Mouse (Mus musculus) gastrocnemius, adult 2 months (tissue): ENCODE measurements around the gene Clint1. TPM values are rescaled to one million over a fixed set of nuclear protein-coding genes. Genes with fewer than 3 reads are reported as not detected.

Experiments
- DNase-seq: peaks from one replicate; pipeline ENCODE4 v3.0.0; 2022
- H3K27ac ChIP-seq: fragments of 200-600 bp; 2 replicates; pipeline ENCODE4 v1.8.1; 2022; ENCODE audit warnings: mild to moderate bottlenecking
- H3K4me3 ChIP-seq: fragments of 200-600 bp; 2 replicates; pipeline ENCODE4 v1.8.1; 2022; ENCODE audit warnings: mild to moderate bottlenecking, moderate library complexity
- CTCF ChIP-seq: fragments of 200-600 bp; IDR thresholded peaks from 2 replicates; pipeline ENCODE4 v1.8.1; 2022; ENCODE audit warnings: antibody characterized with exemption, mild to moderate bottlenecking, moderate library complexity
- intact Hi-C: fragments of 180-260 bp; cut with DNase I; formaldehyde crosslinking; loops from one replicate; pipeline ENCODE4 v1.15.1; 2025
- long read RNA-seq, 2 experiments: library from polyadenylated mRNA; stranded (forward); transcript quantifications; one replicate each; pipeline ENCODE4 v2.0.0; 2021
- total RNA-seq, 2 experiments: library from RNA; stranded (reverse); gene quantifications; 2 replicates each; pipeline ENCODE4 v1.2.3; 2021

Gene Clint1
- 10 to 100 TPM; 40.2 to 44.9 TPM for total RNA-seq
- long read RNA-seq, experiment 1, transcript Clint1-201 (12 exons, 3,311 nt), result major isoform, 102 of 176 reads
- long read RNA-seq, experiment 1, transcript Clint1-202 (12 exons, 3,365 nt), result minor isoform, 56 of 176 reads
- long read RNA-seq, experiment 1, partial matches to known transcripts, result 6 of 176 reads
- long read RNA-seq, experiment 1, other reads (novel, unspliced or antisense), result 12 of 176 reads
- long read RNA-seq, experiment 2, transcript Clint1-202 (12 exons, 3,365 nt), result minor isoform, 57 of 162 reads
- long read RNA-seq, experiment 2, transcript Clint1-201 (12 exons, 3,311 nt), result major isoform, 81 of 162 reads
- long read RNA-seq, experiment 2, partial matches to known transcripts, result 5 of 162 reads
- long read RNA-seq, experiment 2, other reads (novel, unspliced or antisense), result 19 of 162 reads

DNA sequence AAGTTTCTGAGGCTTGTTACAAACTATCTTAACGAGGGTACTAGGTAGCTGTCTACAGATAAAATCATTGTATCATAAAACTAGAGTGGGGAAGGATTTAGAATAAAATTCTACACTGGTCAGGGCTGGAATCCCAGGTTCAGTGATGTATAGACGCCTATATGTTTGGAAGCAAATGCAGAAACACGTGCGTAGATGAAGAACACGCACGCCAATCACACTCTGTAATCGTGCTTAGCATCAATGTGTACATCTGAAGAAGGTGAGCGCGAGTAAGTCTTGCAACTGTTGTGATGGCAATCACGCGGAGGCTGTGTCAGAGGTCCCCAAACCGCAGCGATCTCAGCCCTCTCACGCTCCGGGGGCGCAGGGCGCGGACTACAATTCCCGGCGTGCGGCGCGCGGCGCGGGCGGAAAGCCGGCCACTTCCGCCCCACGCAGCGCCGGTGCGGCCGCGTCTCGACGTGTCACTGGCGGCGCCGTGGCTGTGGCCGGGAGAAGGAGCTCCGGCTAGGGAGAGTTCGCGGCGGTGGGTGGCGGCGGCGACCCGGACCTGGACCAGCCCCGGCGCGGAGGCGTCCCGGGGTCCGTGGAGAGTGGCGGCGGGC is at the start of gene Clint1:
Clint1 (plus strand) TSS at position 536 of the 608 bp plus-strand sequence.
- peak within 1 kb of the TSS; percentile 92 for H3K27ac ChIP-seq
- peak within 1 kb of the TSS; percentile 97 for H3K4me3 ChIP-seq
- no peak for TF ChIP-seq CTCF
- intact Hi-C loops, result no loop called here
- DNase-seq, result peak; percentile 92

DNA sequence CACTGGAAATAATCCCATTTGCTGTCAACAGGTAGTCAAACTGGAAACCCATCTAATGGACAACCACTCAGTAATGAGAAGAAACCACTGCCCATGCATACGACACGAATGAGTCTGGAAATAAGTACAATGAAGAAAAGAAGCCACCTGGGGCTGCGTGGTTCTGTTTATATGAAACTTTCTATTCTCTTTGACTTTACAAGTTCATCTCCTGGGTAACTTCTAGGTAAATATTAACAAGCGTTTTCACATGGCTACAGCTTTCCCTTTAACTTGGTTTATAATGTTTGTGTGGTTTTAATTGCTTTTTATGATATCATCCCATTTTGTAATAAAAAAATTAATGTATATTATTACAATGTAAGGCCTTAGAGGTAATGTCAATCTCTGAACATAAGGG is 47.8 kb upstream of the Clint1 start:
- Histone ChIP-seq H3K27ac (no peak overlapping the region), H3K4me3 (no peak overlapping the region)
- intact Hi-C loops, result no loop called here
- TF ChIP-seq CTCF, result no peak
- DNase-seq, result no peak

DNA sequence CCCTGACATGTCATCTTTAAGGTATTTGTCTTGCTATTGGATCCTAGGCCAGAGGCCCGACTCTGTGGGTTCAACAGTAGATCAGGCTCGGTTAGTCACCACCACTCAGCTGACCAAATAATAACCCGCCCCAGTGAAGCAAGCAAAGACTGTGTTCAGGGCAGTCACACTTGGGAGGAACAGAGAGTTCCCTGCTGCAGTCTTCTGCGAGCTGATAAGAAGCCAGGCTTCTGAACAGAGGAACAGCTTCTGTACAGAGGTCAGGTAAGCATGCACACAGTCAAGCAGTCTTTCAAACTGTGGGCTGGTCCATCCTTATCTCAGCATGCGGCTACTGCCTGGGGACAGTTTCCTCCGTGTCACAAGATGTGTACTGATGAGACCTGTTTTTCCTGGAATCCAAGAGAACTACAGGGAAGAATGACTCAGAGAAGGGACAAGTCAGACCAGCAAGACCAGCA is 46.5 kb upstream of the Clint1 start:
- no peak for DNase-seq
- no peak for TF ChIP-seq CTCF
- Histone ChIP-seq H3K27ac (no peak overlapping the region), H3K4me3 (no peak overlapping the region)
- intact Hi-C loops, result no loop called here

DNA sequence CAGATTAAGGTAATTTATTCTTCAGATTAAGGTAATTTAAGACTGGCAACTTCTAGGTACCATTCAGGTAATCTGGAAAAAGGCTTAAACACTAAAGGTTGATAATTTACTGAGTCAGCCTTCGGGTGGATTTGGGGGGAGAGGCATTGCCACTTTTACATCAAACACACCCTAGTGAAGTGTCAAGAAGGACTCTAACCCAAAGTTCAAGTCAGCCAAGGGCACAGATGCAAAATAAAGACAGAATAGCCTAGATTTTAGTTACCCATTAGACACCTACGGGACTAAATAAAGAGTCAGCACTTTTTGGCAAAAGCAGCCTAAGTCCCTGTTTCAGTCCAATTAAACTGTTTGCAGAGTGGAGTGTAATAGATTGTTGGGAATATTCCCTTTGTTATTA is 46.0 kb upstream of the Clint1 start:
- H3K4me3 ChIP-seq, result no peak overlapping the region
- intact Hi-C loops, result no loop called here
- TF ChIP-seq CTCF, result no peak
- DNase-seq, result no peak
- H3K27ac ChIP-seq, result no peak overlapping the region

DNA sequence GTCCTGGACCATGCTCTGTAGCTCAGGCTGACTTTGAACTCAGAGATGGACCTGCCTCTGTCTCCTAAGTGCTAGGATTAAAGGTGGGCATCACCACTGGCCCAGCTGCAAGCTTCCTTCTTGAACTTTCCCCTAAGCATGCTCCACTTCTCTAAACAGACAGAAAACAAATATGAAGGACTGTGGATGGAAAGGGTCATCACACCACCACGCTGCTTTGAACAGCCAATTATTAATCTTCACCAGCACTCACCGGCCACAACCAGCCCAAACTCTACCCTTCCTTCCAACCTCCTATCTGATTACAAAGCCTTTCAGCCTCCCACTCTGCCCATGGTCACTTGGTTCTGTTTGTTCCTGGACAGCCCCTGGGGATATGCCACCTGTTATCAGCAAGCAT is 45.6 kb upstream of the Clint1 start:
- Histone ChIP-seq H3K27ac (no peak overlapping the region), H3K4me3 (no peak overlapping the region)
- no peak for TF ChIP-seq CTCF
- DNase-seq, result no peak
- intact Hi-C loops, result no loop called here

DNA sequence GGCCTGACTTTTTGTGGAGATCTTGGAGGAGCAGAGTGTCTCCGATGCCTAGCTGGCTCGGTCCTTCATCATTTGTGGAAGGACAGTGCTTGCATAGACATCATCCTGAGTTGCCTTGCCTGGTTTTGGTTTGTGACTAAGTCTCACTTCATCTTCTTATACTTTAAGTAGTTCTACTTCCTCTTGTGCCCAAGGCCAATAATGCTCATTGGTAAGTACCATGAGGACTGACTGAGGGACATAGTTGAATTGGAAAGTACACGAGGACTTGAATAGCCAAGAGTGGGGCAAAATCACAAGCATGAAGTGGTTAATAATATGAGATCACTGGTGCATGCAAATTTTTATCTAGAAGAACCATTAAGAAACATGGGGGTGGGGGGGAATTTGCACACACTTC is 45.0 kb upstream of the Clint1 start:
- intact Hi-C loops, result no loop called here
- no peak overlapping the region for H3K4me3 ChIP-seq
- DNase-seq, result no peak

DNA sequence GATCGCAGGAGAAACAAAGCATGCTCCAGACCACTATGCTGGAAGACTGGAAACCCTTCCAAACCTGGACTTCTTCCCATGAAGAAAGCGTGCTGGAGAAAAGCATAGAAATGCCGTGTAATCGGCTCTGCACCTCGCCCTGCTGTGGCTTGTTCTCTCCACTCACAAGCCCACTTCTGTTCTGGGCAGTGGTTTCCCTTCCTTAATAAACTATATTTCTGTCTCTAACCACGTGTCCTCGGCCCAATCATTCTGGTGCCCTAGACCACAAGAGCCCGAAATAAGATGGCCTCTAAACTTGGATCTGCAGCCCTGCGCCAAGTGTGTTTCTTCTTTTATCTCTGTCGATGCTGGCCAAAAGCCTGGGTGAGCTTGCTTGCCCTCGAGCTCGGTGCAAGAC is 44.0 kb upstream of the Clint1 start:
- Histone ChIP-seq H3K27ac (peak overlapping the region; percentile 38; the same call in 1 of the 2 replicates), H3K4me3 (peak overlapping the region; percentile 9; the same call in 1 of the 2 replicates)
- intact Hi-C loops, result no loop called here
- DNase-seq, result peak; percentile 25
- no peak for TF ChIP-seq CTCF

More for the DNA sequence above, 45.0 kb upstream of the Clint1 start:
- TF ChIP-seq CTCF, result no peak
- H3K27ac ChIP-seq, result no peak overlapping the region

DNA sequence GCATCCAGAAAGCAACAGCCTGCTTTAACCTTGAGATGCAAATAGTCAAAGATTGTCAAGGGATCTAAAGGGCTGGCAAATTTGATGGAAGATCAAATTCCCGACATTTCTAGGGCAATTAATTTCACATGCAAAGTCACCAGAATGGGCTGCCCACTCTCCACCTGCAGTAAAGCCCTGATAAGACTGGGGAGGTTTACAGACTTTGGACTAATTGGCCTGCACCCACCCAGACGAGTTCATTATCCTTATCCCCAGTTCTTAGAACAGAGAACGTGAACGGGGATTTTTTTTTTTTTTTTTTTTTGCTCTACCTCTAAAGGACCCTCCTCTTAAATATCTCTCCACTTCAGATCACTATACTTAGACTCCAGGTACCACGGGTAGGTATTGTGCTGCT is 42.4 kb upstream of the Clint1 start:
- no peak overlapping the region for H3K27ac ChIP-seq
- DNase-seq, result no peak
- no peak for TF ChIP-seq CTCF
- intact Hi-C loops, result no loop called here
- no peak overlapping the region for H3K4me3 ChIP-seq

DNA sequence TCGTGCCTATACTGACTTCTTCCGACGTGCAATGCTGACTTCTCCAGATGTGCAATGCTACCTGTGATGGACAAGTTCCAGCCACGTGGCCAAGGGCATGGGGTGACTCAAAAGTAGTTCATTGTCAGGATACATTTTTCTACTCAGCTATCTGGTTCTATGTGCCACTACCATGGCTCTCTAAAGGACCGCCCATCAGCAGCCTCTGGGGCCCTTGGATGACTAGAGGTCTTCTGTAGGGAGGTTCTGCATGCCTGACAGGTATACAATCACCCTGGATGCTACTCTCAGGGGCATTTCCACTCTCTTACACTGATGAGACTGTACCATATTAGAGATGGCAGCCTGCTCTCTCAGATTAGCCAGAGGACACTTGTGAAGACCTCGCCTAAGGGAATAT is 41.8 kb upstream of the Clint1 start:
- intact Hi-C loops, result no loop called here
- H3K27ac ChIP-seq, result no peak overlapping the region
- TF ChIP-seq CTCF, result no peak
- H3K4me3 ChIP-seq, result no peak overlapping the region
- no peak for DNase-seq

DNA sequence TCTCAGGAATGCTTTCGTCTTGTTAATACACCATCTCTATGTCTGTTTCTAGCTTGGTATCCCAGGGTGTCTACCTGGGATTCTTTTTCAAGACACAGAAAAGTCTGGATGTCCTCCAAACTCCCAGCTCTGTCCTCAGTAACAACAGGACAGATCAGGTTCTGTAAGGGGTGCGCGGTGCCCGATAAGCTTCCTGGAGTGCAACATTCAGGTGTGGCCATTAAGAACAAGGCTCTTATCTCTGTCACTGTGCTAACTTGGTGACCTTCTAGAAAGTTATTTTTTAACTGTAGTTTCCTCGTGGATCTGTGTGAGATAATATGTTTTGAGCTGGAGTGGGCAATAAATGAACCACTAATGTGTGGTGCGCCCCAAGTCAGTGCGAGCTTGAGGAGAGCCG is 41.0 kb upstream of the Clint1 start:
- DNase-seq, result no peak
- no peak overlapping the region for H3K27ac ChIP-seq
- intact Hi-C loops, result no loop called here
- H3K4me3 ChIP-seq, result no peak overlapping the region
- no peak for TF ChIP-seq CTCF

DNA sequence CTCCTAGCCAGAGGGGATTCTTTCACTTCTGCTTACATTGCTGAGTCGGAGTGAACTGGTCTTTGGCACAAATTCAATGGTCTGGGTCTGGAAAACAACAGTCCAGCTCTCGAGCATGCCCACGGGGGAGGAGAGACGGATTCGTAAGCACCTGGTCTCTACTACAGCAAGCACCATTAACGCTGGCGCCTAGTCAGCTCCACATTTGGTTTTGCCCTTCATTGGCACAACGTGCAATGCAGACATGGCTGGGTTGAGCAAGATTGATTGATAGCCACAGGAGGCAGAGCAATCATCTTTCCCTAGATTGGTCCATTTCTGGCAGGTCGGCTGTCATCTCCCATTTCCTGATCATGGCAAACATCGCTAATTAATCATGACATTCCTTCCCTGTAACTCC is 36.2 kb upstream of the Clint1 start:
- peak; percentile 65 for DNase-seq
- intact Hi-C loops, result no loop called here
- TF ChIP-seq CTCF, result no peak
- H3K4me3 ChIP-seq, result no peak overlapping the region
- no peak overlapping the region for H3K27ac ChIP-seq

DNA sequence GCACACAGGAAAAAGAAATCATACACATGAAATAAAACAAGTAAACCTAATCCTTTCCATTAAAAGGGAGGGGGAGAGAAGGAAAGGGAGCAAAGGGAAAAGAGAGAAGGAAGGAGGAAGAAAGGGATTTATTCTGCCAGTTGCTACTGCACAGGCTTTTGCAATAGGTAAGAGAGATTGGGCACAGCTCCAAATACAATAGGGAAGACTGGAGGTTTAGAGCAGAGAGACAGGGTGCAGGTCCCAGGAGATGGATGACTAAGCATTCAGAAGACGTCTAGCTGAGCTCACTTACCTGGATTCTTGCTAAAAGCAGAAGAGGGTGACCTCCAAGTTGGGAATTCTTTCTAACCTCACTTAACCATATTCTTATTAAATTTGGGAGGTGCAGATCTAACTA is 35.1 kb upstream of the Clint1 start:
- DNase-seq, result no peak
- no peak for TF ChIP-seq CTCF
- H3K27ac ChIP-seq, result no peak overlapping the region
- intact Hi-C loops, result no loop called here
- no peak overlapping the region for H3K4me3 ChIP-seq

DNA sequence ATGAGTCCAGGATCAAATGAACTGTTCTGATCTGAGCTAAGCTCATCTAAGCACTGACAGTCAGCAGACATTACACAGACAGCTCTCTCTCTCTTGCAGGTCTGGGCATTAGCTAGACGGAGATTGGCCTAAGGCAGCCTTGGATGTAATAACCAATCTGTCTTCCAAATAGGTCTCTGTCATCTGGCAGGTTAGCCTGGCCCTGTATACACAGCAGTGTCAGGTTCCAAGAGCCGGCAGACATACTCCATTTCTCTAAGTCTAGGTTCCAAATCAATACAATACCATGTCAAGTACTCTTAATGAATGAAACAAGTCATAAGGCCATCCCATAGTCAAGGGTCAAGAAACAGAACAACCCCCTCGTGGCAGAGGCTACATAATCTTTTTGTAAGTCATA is 33.9 kb upstream of the Clint1 start:
- Histone ChIP-seq H3K27ac (no peak overlapping the region), H3K4me3 (no peak overlapping the region)
- DNase-seq, result peak; percentile 53
- no peak for TF ChIP-seq CTCF
- intact Hi-C loops, result no loop called here
